Mouse (Mus musculus): ENCODE measurements around the gene Riox1. TPM values are rescaled to one million over a fixed set of nuclear protein-coding genes. Genes with fewer than 3 reads are reported as not detected.
A peak's percentile ranks its signal among the peaks of the same experiment; 100 is the strongest.

Gene Riox1
- polyA plus RNA-seq, 1 experiment, result 18.7 TPM

DNA sequence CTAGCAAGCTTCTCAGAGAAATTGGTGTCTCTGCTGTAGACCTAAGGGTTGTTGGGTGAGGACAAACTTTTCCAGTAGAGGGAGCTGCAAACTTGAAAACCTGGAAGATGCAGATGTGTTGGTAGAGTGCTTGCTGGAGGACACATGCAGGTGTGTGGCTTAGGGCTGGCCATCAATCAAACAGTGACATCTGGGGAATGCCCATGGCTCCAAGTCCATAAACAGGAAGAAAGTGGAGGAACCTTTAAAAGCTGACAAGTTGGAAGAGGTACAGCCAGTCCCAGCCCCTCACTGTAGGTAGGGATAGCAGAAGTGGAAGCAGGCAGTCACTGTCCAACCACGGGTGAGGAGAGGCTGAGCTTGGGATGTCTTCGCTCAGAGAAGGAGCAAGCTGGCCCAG, 21.7 kb downstream of the Riox1 start:
- peaks cover 8% of the 10 kb centered on the region for H3K27me3 ChIP-seq (ENCODE audit: control insufficient read depth, insufficient read depth, insufficient read length)
- H3K79me2 ChIP-seq (ENCODE audit: control insufficient read depth, insufficient read depth), result no peaks in the 10 kb centered on the region
- H3K4me3 ChIP-seq (ENCODE audit: insufficient read depth, poor library complexity, severe bottlenecking), result no peak overlapping the region

DNA sequence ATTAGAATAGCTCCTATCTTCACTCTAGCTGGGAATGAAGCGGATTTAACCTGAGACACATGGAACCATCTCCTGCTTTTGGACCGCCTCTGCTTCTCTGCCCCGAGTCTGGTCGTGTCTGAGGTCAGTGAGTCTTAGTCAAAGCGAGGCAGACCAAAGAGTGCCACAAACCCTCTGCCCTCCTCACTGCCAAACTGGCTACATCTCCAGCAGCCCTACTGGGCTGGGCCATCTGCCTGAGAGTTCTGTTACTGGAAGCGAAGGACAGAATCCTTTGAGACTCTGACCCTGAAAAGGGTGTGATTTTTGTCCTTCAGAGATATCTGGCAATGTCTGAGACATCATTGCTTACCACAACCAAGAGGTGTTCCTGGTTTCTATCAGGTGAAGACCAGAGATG, 28.5 kb downstream of the Riox1 start:
- H3K36me3 ChIP-seq (ENCODE audit: control insufficient read depth, insufficient read depth), result no peaks in the 10 kb centered on the region
- no peaks in the 10 kb centered on the region for H3K79me2 ChIP-seq (ENCODE audit: control insufficient read depth, insufficient read depth)
- no peak overlapping the region for H3K4me3 ChIP-seq (ENCODE audit: insufficient read depth, poor library complexity, severe bottlenecking)
- no peaks in the 10 kb centered on the region for H3K79me3 ChIP-seq (ENCODE audit: low read depth)
- H3K27me3 ChIP-seq (ENCODE audit: control insufficient read depth, insufficient read depth, insufficient read length), result peaks cover 5% of the 10 kb centered on the region
- TF ChIP-seq CTCF (IDR thresholded peaks at IDR 0.05; ENCODE audit: control insufficient read depth, insufficient read depth, insufficient read length) (no peak), USF1 (IDR thresholded peaks at IDR 0.05; ENCODE audit: low read depth) (no peak), MAX (IDR thresholded peaks at IDR 0.05) (no peak), FOSL1 (IDR thresholded peaks at IDR 0.05; ENCODE audit: insufficient read depth, low read length, poor library complexity, severe bottlenecking) (no peak), MYOD1 (IDR thresholded peaks at IDR 0.05; ENCODE audit: control insufficient read depth, insufficient read length, low read depth) (no peak), MYOG (IDR thresholded peaks at IDR 0.05; ENCODE audit: control insufficient read depth, extremely low read depth, insufficient read length) (no peak), CEBPB (IDR thresholded peaks at IDR 0.05; ENCODE audit: low read depth) (no peak)
- H3ac ChIP-seq (ENCODE audit: control insufficient read depth, insufficient read length, low read depth), result no peak overlapping the region

More for the DNA sequence above, 21.7 kb downstream of the Riox1 start:
- TF ChIP-seq CEBPB (IDR thresholded peaks at IDR 0.05; ENCODE audit: low read depth), result no peak
- TF ChIP-seq MAX (IDR thresholded peaks at IDR 0.05), result no peak
- peak; percentile 13 for TF ChIP-seq CTCF (IDR thresholded peaks at IDR 0.05; ENCODE audit: control insufficient read depth, insufficient read depth, insufficient read length)
- TF ChIP-seq MYOD1 (IDR thresholded peaks at IDR 0.05; ENCODE audit: control insufficient read depth, insufficient read length, low read depth), result no peak
- no peak for TF ChIP-seq USF1 (IDR thresholded peaks at IDR 0.05; ENCODE audit: low read depth)
- Histone ChIP-seq H3K79me3 (ENCODE audit: low read depth) (no peaks in the 10 kb centered on the region), H3ac (ENCODE audit: control insufficient read depth, insufficient read length, low read depth) (no peak overlapping the region), H3K36me3 (ENCODE audit: control insufficient read depth, insufficient read depth) (no peaks in the 10 kb centered on the region)

DNA sequence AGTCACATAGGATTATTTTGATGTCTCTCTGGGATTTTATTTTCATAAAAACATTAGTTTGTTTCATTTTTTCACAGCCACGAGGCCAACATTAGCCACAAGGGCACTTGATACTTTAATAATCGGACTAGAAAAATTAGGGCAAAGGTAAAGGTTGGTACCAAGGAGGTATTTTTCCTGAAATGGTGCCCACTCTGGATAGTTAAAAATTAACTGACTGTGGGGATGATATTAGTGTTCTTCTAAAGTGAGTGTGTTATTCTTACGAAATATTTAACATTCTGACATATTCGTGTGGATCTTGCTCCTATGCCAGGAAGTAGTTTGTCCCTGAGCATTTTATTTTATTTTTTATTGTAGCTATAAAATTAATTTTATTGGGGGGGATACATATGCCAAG, 31.2 kb downstream of the Riox1 start:
- Histone ChIP-seq H3K79me3 (ENCODE audit: low read depth) (no peaks in the 10 kb centered on the region), H3K4me3 (ENCODE audit: insufficient read depth, poor library complexity, severe bottlenecking) (no peak overlapping the region), H3K79me2 (ENCODE audit: control insufficient read depth, insufficient read depth) (no peaks in the 10 kb centered on the region), H3ac (ENCODE audit: control insufficient read depth, insufficient read length, low read depth) (no peak overlapping the region), H3K36me3 (ENCODE audit: control insufficient read depth, insufficient read depth) (no peaks in the 10 kb centered on the region), H3K27me3 (ENCODE audit: control insufficient read depth, insufficient read depth, insufficient read length) (peaks cover 5% of the 10 kb centered on the region)
- TF ChIP-seq MAX (IDR thresholded peaks at IDR 0.05) (no peak), MYOD1 (IDR thresholded peaks at IDR 0.05; ENCODE audit: control insufficient read depth, insufficient read length, low read depth) (no peak), USF1 (IDR thresholded peaks at IDR 0.05; ENCODE audit: low read depth) (no peak), CTCF (IDR thresholded peaks at IDR 0.05; ENCODE audit: control insufficient read depth, insufficient read depth, insufficient read length) (no peak), FOSL1 (IDR thresholded peaks at IDR 0.05; ENCODE audit: insufficient read depth, low read length, poor library complexity, severe bottlenecking) (no peak), CEBPB (IDR thresholded peaks at IDR 0.05; ENCODE audit: low read depth) (no peak), MYOG (IDR thresholded peaks at IDR 0.05; ENCODE audit: control insufficient read depth, extremely low read depth, insufficient read length) (no peak)

DNA sequence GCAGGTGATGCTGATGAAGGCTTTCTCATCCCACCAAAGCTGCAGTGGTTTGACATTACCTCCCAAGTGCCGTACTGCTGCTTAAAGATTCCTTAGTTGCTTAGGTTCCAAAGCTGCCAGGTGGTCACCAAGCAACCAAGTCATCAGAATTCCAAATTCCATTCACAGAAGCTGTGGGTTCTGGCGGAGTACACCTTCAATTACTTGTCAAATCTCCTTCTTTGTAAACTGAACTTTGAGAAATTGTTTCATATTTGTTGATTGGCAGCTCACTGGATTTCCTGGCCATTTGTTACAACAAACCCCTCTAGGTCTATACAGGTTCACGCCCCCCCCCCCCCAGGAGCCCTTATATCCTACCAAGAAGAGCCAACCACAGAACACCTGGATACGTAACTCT, 34.3 kb downstream of the Riox1 start, which contains the start of gene Heatr4:
Gene Heatr4 (minus strand): TSS at position 101 of the 400 bp plus-strand sequence.
- Histone ChIP-seq H3K4me3 (ENCODE audit: insufficient read depth, poor library complexity, severe bottlenecking) (no peak within 1 kb of the TSS), H3K79me2 (ENCODE audit: control insufficient read depth, insufficient read depth) (no peaks in the 10 kb centered on the region), H3K27me3 (ENCODE audit: control insufficient read depth, insufficient read depth, insufficient read length) (no peaks in the 10 kb centered on the region), H3K79me3 (ENCODE audit: low read depth) (no peaks in the 10 kb centered on the region), H3K36me3 (ENCODE audit: control insufficient read depth, insufficient read depth) (no peaks in the 10 kb centered on the region), H3ac (ENCODE audit: control insufficient read depth, insufficient read length, low read depth) (no peak within 1 kb of the TSS)
- TF ChIP-seq MYOG (IDR thresholded peaks at IDR 0.05; ENCODE audit: control insufficient read depth, extremely low read depth, insufficient read length) (no peak), CEBPB (IDR thresholded peaks at IDR 0.05; ENCODE audit: low read depth) (no peak), USF1 (IDR thresholded peaks at IDR 0.05; ENCODE audit: low read depth) (no peak), CTCF (IDR thresholded peaks at IDR 0.05; ENCODE audit: control insufficient read depth, insufficient read depth, insufficient read length) (no peak), MAX (IDR thresholded peaks at IDR 0.05) (no peak), MYOD1 (IDR thresholded peaks at IDR 0.05; ENCODE audit: control insufficient read depth, insufficient read length, low read depth) (no peak), FOSL1 (IDR thresholded peaks at IDR 0.05; ENCODE audit: insufficient read depth, low read length, poor library complexity, severe bottlenecking) (no peak)

DNA sequence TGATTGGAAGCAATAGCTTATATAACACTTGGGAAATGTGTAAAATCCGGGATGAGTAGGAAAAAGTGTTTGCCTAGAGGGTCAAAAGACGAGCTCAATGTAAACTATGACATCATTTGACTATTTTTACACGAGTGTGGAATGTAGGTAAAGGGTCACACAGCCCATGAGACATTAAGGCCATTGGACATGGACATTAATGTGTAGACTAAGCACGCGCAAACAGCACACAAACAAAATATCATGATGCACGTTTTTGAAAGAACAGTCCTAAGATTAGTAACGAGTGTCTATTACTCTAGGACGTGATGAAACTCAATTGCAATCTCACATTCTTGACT, 36.8 kb downstream of the Riox1 start:
- Histone ChIP-seq H3K27me3 (ENCODE audit: control insufficient read depth, insufficient read depth, insufficient read length) (no peaks in the 10 kb centered on the region), H3ac (ENCODE audit: control insufficient read depth, insufficient read length, low read depth) (no peak overlapping the region), H3K79me3 (ENCODE audit: low read depth) (no peaks in the 10 kb centered on the region), H3K4me3 (ENCODE audit: insufficient read depth, poor library complexity, severe bottlenecking) (peak overlapping the region; percentile 36), H3K79me2 (ENCODE audit: control insufficient read depth, insufficient read depth) (no peaks in the 10 kb centered on the region), H3K36me3 (ENCODE audit: control insufficient read depth, insufficient read depth) (no peaks in the 10 kb centered on the region)
- TF ChIP-seq CTCF (IDR thresholded peaks at IDR 0.05; ENCODE audit: control insufficient read depth, insufficient read depth, insufficient read length) (no peak), USF1 (IDR thresholded peaks at IDR 0.05; ENCODE audit: low read depth) (no peak), MYOD1 (IDR thresholded peaks at IDR 0.05; ENCODE audit: control insufficient read depth, insufficient read length, low read depth) (no peak), MAX (IDR thresholded peaks at IDR 0.05) (no peak), FOSL1 (IDR thresholded peaks at IDR 0.05; ENCODE audit: insufficient read depth, low read length, poor library complexity, severe bottlenecking) (no peak), MYOG (IDR thresholded peaks at IDR 0.05; ENCODE audit: control insufficient read depth, extremely low read depth, insufficient read length) (no peak), CEBPB (IDR thresholded peaks at IDR 0.05; ENCODE audit: low read depth) (no peak)
